Mouse (Mus musculus): ENCODE measurements at regions not wholly inside any gene's neighbourhood (a gene's known extent, or its start where the extent isn't known, plus 50 kb on each side); places are given as distances from the start of the nearest gene placed in this dataset.

- no peak for TF ChIP-seq HCFC1 (IDR thresholded peaks at IDR 0.05; ENCODE audit: borderline replicate concordance, insufficient read depth, low read length)
- TF ChIP-seq CHD2 (IDR thresholded peaks at IDR 0.05; ENCODE audit: low read depth, low read length): no peak
- TF ChIP-seq ZNF384 (IDR thresholded peaks at IDR 0.05; ENCODE audit: low read depth, low read length): no peak
- no peak for TF ChIP-seq ZC3H11A (IDR thresholded peaks at IDR 0.05; ENCODE audit: borderline replicate concordance, low read depth, low read length)
Observed at GRCm38 (mm10) chr3:51115921-51116320, 108.3 kb upstream of the Noct start.

Data from ES-E14 (cell line).